Mouse (Mus musculus) hindbrain, embryonic 16.5 days (tissue): ENCODE data around the gene Camk2g. TPM values are rescaled to one million over a fixed set of nuclear protein-coding genes. Genes with fewer than 3 reads are reported as not detected.

Experiments used
- ATAC-seq: fragments of 200-750 bp; cut with Nextera tagmentation; 2 replicates; pipeline ENCODE4 v1.8.0; 2017; ENCODE audit warnings: moderate TSS enrichment, moderate library complexity
- H3K27ac ChIP-seq: fragments of 300-500 bp; sonication (generic); 2 replicates; pipeline ENCODE4 v1.5.1; 2014; ENCODE audit warnings: low read depth, mild to moderate bottlenecking, control low read depth, low read length, moderate library complexity
- H3K27me3 ChIP-seq: fragments of 300-500 bp; sonication (generic); replicated peaks from 2 replicates; pipeline ENCODE4 v1.6.1; 2014; ENCODE audit warnings: low read length; ENCODE audit not compliant: control insufficient read depth, insufficient read depth
- H3K36me3 ChIP-seq: fragments of 300-500 bp; sonication (generic); 2 replicates; pipeline ENCODE4 v1.6.1; 2014; ENCODE audit warnings: mild to moderate bottlenecking, low read length, moderate library complexity, mixed read lengths; ENCODE audit not compliant: control insufficient read depth, insufficient read depth
- H3K4me1 ChIP-seq: fragments of 300-500 bp; sonication (generic); 2 replicates; pipeline ENCODE4 v1.6.1; 2014; ENCODE audit warnings: low read depth, low read length; ENCODE audit not compliant: control insufficient read depth, insufficient read depth
- H3K4me2 ChIP-seq: fragments of 300-500 bp; sonication (generic); 2 replicates; pipeline ENCODE4 v1.6.1; 2014; ENCODE audit warnings: mild to moderate bottlenecking, low read length, control low read depth, moderate library complexity
- H3K4me3 ChIP-seq: fragments of 300-500 bp; sonication (generic); 2 replicates; pipeline ENCODE4 v1.5.1; 2014; ENCODE audit warnings: mild to moderate bottlenecking, low read length, control low read depth, moderate library complexity
- H3K9ac ChIP-seq: fragments of 300-500 bp; sonication (generic); 2 replicates; pipeline ENCODE4 v1.6.1; 2014; ENCODE audit warnings: low read depth, mild to moderate bottlenecking, control low read depth, low read length, moderate library complexity
- H3K9me3 ChIP-seq: fragments of 300-500 bp; sonication (generic); 2 replicates; pipeline ENCODE4 v1.6.1; 2014; ENCODE audit warnings: mild to moderate bottlenecking, low read length, moderate library complexity; ENCODE audit not compliant: control insufficient read depth
- WGBS: fragments of 180-500 bp; shearing (Covaris S2); extraction: QIAGEN DNeasy Blood & Tissue Kit; methylation state at CpG from one replicate; pipeline ENCODE4 v1.1.7; 2014; 5-methylcytosine and 5-hydroxymethylcytosine counted together
- polyA plus RNA-seq: library from polyadenylated mRNA; unstranded; fragments of >200 nt; fragmentation: Nextera tagmentation; extraction: Ambion mirVana; gene quantifications from 2 replicates; pipeline ENCODE4 v1.2.1, GENCODE M21; 2015

The Camk2g gene
- polyA plus RNA-seq, 1 experiment from 2014 or later, result 241 TPM

DNA sequence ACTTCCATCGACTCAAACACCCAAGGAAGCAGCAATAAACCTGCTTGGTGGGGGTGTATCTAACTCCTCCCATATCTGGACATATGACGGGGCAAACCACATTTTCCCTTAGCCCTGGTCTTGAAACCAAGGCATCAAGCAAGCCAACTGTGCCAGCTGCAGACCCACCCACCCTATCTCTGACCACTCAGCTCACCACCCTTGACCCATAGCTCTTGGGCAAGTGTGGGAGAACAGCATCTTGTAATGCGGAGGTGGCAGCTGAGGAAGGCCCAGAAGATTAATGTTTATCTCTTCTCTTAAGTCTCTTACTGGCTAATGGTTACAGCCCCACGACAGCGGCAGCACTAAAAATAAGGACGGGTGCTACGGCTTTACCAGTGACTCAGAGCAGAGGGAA lies 11.0 kb downstream of the Camk2g start:
- Histone ChIP-seq H3K9me3 (no peaks in the 10 kb centered on the region), H3K27me3 (no peaks in the 10 kb centered on the region), H3K4me2 (no peak overlapping the region), H3K9ac (no peak overlapping the region), H3K36me3 (peaks cover 14% of the 10 kb centered on the region), H3K27ac (no peak overlapping the region), H3K4me3 (no peak overlapping the region), H3K4me1 (no peaks in the 10 kb centered on the region; the same call in 1 of the 2 replicates)
- WGBS, result 90% methylated on average over 7 of the region's 7 CpGs
- no peak for ATAC-seq

- H3K9ac ChIP-seq, result no peak overlapping the region
- 90% methylated on average over 8 of the region's 8 CpGs for WGBS
- no peak overlapping the region for H3K4me2 ChIP-seq
- H3K9me3 ChIP-seq, result no peaks in the 10 kb centered on the region
- no peaks in the 10 kb centered on the region for H3K27me3 ChIP-seq
- ATAC-seq, result no peak
- no peak overlapping the region for H3K27ac ChIP-seq
- H3K4me1 ChIP-seq, result no peaks in the 10 kb centered on the region; the same call in 1 of the 2 replicates
- H3K36me3 ChIP-seq, result peaks cover 19% of the 10 kb centered on the region
- no peak overlapping the region for H3K4me3 ChIP-seq
These were observed 13.7 kb downstream of the Camk2g start for GRCm38 (mm10) chr14:20780217-20780616.

- 75% methylated on average over 8 of the region's 8 CpGs for WGBS
- H3K36me3 ChIP-seq, result peaks cover 17% of the 10 kb centered on the region
- no peaks in the 10 kb centered on the region for H3K9me3 ChIP-seq
These were observed 15.4 kb downstream of the Camk2g start for GRCm38 (mm10) chr14:20778496-20778895.

DNA sequence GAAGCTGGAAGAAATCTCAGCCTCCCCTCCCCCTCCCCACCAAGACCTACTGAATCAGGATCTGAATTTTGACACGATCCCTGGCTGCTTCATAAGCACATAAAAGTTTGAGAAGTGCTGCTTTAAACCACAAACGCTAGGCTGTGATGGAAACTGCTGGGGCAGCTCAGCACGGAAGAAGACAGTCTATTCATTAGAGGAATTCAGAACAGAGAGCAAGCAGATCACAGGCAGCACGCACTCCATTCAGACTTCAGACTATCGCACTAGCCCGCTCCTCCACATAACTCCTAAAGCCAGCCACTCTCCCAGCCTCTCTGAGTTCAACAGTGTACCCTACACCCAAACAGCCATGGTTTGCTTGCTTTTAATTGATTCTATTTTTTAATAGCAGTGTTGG lies 18.2 kb downstream of the Camk2g start:
- Histone ChIP-seq H3K4me3 (no peak overlapping the region), H3K9ac (no peak overlapping the region), H3K4me2 (no peak overlapping the region), H3K36me3 (peaks cover 17% of the 10 kb centered on the region), H3K4me1 (peaks cover 4% of the 10 kb centered on the region), H3K9me3 (no peaks in the 10 kb centered on the region), H3K27me3 (no peaks in the 10 kb centered on the region), H3K27ac (0 out of 2 replicates have a peak overlapping the region, but pooled peaks have one; percentile 5)
- WGBS, result 30% methylated on average over 6 of the region's 6 CpGs
- ATAC-seq, result no peak

More at GRCm38 (mm10) chr14:20778496-20778895, 15.4 kb downstream of the Camk2g start:
- Histone ChIP-seq H3K4me1 (peaks cover under 1% of the 10 kb centered on the region), H3K4me3 (no peak overlapping the region), H3K4me2 (no peak overlapping the region), H3K9ac (no peak overlapping the region), H3K27me3 (no peaks in the 10 kb centered on the region), H3K27ac (peak overlapping the region; percentile 75; the same call in 1 of the 2 replicates)
- ATAC-seq, result peak; percentile 91

DNA sequence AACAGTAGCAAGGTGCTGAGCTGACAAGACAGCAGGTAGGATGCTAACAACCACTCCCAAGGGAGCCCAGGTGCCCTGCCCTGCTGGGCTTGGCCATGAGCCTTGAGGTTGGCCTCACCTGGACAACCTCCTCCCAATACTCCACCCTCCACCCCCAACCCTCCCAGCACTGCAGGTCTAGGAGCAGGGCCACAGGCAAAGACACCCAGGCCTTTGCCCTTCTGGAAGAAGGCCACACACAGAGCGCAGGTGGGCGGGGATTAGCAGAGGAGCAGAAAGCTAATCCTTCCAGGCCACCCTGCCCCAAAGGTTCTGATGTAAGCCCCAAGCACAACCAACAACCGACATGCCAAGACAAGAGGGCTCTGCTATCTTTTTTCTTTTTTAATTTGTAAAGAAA lies 20.5 kb downstream of the Camk2g start:
- Histone ChIP-seq H3K9me3 (no peaks in the 10 kb centered on the region), H3K4me2 (no peak overlapping the region), H3K27ac (no peak overlapping the region; the same call in 1 of the 2 replicates), H3K4me3 (no peak overlapping the region), H3K27me3 (no peaks in the 10 kb centered on the region), H3K9ac (no peak overlapping the region), H3K36me3 (peaks cover 18% of the 10 kb centered on the region), H3K4me1 (peaks cover 4% of the 10 kb centered on the region)
- ATAC-seq, result no peak
- WGBS, result 73% methylated on average over 3 of the region's 3 CpGs

DNA sequence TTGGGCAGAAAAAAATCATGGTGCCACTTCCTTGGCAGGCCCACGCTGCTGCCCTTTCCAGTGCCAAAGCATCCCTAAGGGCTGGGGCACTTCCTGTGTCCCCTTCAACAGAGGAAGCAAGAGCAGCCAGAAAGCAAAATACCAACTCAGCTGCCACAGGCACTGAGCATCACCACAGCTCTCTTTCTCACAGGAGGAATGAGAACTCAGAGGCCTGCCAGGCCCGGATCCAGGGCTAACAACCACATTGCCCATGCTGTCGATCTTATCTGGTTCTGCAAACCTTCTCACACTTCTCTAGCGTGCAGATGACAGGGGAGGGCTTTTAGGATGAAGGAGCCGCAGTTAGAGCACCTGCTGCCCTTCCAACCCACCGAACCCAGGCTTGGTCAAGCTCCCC lies 21.1 kb downstream of the Camk2g start:
- peak overlapping the region; percentile 25; the same call in 1 of the 2 replicates for H3K27ac ChIP-seq
- no peaks in the 10 kb centered on the region for H3K27me3 ChIP-seq
- peak overlapping the region; percentile 35; the same call in 1 of the 2 replicates for H3K9ac ChIP-seq
- no peak overlapping the region for H3K4me2 ChIP-seq
- H3K4me1 ChIP-seq, result peaks cover 4% of the 10 kb centered on the region
- no peaks in the 10 kb centered on the region for H3K9me3 ChIP-seq
- ATAC-seq, result no peak
- H3K4me3 ChIP-seq, result no peak overlapping the region
- WGBS, result 78% methylated on average over 6 of the region's 6 CpGs
- peaks cover 17% of the 10 kb centered on the region for H3K36me3 ChIP-seq

DNA sequence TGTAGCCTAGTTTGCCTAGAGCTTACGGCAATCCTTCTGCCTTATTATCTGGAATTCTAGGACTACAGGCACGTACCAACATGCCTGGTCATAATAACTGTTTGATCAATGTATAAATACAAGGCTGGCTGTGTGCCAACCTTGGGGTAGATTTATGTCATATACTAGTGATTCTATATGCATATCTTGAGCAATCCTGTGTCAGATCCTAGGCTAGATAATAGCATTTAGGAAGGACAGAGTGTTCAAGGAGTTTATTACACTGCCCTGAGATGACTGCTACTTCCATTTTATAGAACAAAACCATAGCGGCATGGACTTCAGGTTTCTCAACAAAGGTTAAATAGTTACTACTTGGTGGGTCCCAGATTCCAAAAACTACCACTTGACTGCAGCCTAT lies 21.9 kb downstream of the Camk2g start:
- Histone ChIP-seq H3K4me2 (no peak overlapping the region), H3K4me3 (no peak overlapping the region), H3K36me3 (peaks cover 14% of the 10 kb centered on the region), H3K9ac (no peak overlapping the region), H3K9me3 (no peaks in the 10 kb centered on the region), H3K27ac (no peak overlapping the region), H3K4me1 (peaks cover 4% of the 10 kb centered on the region), H3K27me3 (no peaks in the 10 kb centered on the region)
- 95% methylated on average over 3 of the region's 3 CpGs for WGBS
- no peak for ATAC-seq

DNA sequence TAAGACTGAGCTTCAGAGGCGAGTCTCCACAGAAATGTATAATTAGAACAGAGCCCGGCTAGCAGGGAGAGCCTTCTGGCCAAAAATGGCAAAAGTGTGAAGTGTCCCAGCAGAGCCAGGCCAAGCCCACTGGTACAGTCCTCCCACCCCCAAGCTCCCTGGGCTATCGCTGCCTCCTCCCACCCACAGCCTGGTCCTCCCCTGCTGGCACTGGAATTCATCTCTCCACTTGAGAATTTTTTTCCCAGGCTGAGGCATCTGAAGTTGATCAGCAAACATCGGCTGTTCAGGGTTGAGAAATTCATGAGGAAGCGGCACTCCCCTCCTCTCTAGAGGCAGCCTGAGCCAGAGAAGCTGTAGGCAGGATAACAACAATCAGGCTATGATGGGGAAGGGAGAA lies 25.3 kb downstream of the Camk2g start:
- Histone ChIP-seq H3K27me3 (no peaks in the 10 kb centered on the region), H3K9me3 (no peaks in the 10 kb centered on the region), H3K4me1 (peaks cover 4% of the 10 kb centered on the region), H3K27ac (no peak overlapping the region), H3K4me2 (no peak overlapping the region), H3K4me3 (no peak overlapping the region), H3K36me3 (peaks cover 28% of the 10 kb centered on the region), H3K9ac (no peak overlapping the region)
- 68% methylated on average over 5 of the region's 5 CpGs for WGBS
- no peak for ATAC-seq

DNA sequence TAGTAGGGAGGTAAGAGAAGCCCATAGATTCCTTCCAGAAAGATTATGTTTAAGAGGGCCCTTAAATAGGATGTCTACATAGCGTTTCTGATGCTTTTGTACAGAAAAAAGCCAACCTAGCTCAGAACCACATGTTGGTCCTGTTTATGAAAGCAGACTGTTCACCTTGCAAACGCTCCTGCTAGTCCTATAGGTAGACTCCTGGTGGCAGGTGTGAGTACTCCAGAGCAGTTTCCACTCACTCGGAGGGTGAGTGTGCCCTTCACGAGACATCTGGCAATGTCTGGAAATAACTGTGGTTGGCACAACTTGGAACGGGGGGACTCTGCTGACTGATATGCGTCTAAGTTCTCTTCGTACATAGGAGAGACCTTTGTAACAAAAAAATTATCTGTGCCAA lies 26.0 kb downstream of the Camk2g start:
- no peak overlapping the region for H3K9ac ChIP-seq
- H3K36me3 ChIP-seq, result peaks cover 28% of the 10 kb centered on the region
- WGBS, result 92% methylated on average over 7 of the region's 7 CpGs
- H3K9me3 ChIP-seq, result no peaks in the 10 kb centered on the region
- H3K27ac ChIP-seq, result no peak overlapping the region
- no peaks in the 10 kb centered on the region for H3K27me3 ChIP-seq
- H3K4me3 ChIP-seq, result no peak overlapping the region
- no peak overlapping the region for H3K4me2 ChIP-seq
- ATAC-seq, result no peak
- H3K4me1 ChIP-seq, result no peaks in the 10 kb centered on the region; the same call in none of the 2 replicates
